Mouse (Mus musculus) right cerebral cortex, postnatal 14 days (tissue): Measurements from ENCODE around the gene Cct7.
"Not testable (repeated sequence)": the region's sequence is repeated elsewhere in the genome, so short reads cannot be mapped to it uniquely, and the experiment has no call there.

Experiments
- DNase-seq: peaks from one replicate; pipeline ENCODE4 v3.0.0; 2022

The Cct7 gene

DNA sequence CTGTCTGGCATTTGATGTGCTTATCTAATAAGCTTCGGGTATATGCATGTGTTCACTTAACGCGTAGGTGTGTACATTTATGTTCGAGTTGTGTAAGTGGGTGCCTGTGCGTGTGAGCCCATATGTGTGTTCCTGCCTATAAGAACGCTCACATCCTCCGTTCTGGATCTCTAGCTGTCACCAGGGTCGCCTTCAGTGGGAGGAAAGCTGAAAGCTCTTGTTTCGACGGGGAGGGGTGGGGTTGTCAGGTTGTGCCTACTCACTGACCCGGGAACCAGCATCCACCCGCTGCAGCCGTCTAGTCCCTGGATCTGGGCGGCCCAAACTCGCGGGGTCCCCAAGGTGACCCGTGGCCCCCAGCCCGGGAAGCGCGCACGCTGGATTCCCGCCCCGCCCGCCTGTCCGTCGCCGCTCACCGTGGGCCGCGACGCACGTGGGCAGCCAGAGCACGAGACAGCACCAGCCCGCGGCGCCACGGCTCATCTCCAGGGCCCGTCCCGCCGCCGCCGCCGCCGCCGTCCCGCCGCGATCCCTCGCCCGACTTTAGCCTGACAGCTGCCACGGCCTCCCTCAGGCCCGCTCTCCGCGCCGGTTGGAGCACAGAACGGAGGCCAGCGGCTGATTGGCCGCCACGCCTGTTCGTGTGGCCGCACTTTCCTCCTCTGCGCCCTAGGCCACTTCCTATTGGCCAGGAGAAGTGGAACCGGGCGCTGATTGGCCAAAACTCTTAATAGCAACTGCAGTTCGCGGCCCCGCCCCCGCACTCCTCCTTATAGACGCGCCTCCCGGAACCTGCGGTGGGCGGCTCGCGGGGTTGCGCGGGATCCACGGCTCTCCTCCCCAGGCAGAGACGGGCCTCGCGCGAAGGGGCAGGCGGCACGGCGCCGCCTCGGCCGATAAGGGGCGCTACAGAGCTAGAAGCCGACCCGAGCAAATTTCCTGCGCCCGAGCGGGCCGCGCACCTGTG is at the start of gene Cct7:
Gene Cct7, plus strand, starts transcription at position 818 of the 967 bp plus-strand sequence.
- peak; percentile 100 for DNase-seq

DNA sequence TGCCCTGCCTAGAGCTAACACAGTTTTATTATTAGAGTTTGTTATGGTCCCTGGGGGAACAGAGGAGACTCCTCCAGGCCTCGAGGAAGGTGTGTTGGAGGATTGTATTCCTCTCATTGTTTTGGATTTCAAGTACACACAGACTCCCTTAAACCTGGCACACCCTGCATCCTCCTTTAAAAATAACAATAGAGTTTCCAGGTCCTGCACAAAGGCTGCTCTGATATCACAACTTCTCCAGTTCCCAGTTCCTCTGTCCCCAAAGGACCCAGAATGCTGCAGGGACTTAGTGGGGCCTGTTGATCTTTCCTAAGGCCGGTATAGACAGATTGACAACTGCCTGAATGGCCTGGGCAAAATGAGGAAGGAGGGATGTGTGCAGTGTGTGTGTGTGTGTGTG is 48.7 kb upstream of the Cct7 start:
- no peak for DNase-seq

DNA sequence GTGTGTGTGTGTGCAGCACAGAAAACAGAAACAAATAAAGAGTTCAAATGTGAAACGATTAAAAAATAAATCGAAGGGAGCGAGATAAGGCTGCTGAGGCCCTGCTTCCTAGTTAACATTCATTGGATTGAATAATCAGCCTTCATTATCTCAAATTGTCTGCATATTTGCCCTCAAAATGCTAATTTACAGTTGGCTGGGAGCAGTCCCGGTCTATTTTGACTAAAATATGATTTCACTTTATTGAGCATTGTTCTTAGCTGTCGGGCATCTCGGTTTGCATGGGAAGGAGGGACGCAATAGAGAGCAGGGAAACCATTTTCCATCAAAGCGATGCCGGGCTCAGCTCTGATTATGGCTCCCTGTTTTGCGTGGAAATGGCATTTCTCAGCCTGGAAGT is 48.3 kb upstream of the Cct7 start:
- no peak for DNase-seq

DNA sequence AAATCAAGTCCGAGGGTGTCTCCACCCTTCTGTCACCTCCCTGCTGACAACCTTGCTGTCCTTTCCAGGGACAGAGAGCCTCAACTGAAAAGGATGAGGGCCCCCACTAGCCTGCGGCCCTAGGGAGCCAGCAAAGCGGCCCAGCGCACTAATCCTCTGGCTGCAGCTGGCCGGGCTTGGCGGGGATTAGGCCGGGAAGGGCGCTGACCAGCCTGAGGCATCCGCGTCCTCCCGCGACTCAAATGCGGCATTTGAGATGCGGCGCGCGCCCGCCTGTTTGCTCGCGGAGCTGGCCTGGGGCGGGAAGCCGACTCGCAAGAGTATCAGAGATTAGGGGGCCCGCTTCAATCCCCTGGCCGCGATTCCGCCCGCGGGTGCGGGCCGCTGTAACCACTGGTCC is 42.3 kb upstream of the Cct7 start:
- DNase-seq, result peak; percentile 19

DNA sequence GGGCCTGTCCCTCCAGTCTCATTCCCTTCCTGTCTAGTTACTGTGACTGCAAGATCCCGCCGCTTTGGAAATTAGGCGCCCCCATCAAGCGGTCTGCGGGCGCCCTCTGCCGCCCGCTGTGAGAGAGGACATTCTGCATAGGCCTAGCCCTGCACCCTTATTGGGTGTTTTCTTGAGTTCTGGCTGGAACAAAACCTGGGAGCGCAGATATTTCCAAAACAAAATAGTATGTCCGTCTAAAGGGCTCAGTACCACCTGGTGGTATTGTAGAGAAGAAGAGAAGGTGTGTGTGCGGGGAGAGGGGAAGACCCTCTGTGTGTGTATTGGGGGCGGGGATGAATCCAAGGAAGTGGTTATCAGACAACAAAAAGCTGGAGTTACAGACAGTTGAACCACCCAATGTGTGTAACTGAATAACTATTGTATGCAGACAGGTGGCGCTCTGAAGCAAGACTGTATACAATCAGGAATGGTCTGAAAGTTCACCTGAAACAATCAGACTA is 40.5 kb upstream of the Cct7 start:
- DNase-seq, result peak; percentile 56

DNA sequence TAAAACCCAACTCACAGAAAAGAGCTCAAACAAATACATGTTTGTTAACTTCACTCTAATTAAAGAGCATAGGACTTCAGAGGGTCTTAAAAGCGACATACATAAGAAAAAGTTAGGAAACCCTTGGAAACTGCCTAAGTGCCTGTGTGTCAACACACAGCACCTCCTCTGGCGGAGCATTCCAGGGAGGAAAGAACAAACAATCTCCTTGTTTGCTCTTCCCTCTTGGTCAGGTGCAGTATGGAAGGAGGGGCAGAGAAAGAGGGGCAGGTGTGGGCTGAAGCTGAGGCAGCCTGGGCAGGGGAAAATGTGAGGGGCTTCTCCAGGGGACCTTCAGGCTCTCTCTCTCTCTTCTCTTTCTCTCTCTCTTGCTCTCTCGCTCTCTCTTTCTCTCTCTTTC is 35.5 kb upstream of the Cct7 start:
- DNase-seq, result no peak

DNA sequence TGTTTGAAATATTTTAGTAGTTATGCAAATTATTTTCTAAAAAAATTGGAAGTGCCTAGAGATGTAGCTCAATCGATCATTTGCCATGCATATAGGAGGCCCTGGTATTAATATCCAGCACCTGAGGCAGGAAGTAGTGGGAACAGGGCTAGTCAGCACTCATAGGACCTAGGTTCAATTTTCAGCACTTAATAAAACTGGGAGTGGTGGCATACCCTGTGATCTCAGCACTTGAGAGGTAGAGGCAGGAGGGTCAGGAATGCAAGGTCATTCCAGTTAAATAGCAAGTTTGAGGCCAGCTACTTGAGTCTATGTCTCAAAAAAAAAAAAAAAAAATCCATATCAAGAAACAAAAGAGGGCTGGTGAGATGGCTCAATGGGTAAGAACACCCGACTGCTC is 32.2 kb upstream of the Cct7 start:
- DNase-seq, result no peak

DNA sequence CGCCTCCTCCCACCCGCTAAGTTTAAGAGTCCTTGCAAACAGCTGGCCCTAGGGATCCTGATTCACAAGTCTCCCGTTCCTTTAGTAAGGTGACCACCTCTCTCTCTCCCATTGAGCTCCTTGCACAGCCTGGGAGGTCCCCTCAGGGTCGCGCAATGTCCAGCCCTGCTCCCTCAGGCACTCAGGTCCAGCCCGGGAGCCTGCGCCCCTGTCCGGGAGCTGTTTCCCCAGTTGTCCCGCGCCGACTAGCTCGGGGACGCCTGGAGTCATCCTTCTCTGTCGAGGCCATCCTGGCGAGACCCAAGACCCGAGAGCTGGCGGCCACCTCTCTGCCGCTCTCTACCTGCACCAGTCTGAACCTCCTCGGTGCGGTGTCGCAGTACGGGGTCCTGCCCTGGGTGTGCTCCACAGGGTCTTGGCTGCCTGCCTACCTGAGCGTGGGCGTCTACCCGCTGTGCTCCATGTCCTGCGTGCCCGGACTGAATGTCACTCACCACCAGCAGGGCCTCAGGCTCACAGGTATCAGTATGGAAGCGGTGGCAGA is 27.4 kb upstream of the Cct7 start, which contains the start of gene Noto:
Gene Noto, plus strand, starts transcription at position 51 of the 544 bp plus-strand sequence.
- DNase-seq, result no peak

DNA sequence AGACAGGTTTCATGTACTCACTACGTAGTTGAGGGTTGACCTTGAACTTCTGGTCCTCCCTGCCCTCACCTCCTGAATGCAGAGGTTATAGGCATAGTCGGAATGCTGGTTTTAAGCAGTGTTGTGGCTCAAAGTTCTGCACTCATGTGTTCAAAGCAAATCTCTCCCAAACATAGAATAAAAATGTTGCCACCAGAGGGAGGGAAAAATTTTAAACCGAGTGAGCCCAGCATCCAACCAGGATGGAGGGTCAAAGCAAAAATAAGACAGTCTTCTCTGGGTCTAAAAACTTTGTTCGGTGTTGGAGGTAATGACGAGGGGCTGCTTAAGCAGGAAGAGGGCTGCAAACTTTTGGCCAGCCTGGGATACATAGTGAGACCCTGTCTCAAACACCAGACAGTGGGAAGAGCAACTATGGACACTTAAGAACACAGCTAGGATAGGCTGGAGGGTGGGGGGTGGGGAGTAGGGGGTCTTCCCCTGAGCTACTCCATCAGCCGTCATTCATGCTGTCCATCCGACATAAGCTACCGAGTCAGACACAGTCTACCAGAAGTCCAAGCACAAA is 20.0 kb upstream of the Cct7 start:
- DNase-seq, result no peak

DNA sequence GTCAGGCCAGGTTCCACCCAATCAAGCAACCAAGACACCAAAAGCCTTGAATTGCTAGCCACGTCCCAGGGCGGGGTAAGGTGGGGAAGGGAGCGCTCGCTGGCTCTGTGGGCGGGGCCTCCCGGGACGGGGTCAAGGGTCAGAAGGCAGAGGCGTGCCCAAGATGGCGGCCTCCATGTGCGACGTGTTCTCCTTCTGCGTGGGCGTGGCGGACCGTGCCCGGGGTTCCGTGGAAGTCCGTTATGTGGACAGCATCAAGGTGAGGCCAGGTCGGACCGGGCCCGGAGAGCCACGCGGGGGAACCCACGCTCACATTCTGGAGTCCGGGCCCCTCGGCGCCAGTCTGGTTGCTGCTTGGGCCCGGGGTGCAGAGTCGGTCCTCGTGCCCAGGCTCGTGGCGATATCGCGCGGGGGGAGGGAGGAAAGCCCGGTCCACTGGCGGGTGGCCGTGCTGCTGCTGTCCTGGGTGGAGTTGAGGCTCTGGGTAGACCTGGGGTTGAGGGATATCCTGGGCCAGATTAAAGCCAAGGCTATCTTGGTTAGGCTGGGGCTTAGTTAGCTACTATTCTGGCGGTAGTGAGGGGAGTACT is 19.4 kb upstream of the Cct7 start, which contains the start of gene Smyd5:
Gene Smyd5, plus strand, starts transcription at position 148 of the 590 bp plus-strand sequence.
- peak; percentile 86 for DNase-seq

DNA sequence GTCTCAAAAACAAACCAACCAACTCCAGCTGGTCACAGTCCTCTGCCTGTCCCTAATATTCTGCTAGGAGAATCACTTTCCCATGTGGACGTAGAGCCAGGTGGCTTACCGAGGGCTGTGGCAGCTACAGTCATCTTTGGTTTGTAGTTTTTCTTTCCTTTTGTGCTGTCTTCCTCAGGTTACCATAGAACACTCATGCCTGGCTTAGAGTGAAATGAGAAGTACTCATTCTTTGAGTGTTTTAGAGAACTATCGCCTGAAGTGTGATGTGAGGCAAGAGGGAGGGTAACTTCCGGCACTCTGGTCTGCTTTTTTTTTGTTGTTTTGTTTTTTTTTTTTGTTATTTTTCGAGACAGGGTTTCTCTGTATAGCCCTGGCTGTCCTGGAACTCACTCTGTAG is 17.4 kb upstream of the Cct7 start:
- DNase-seq, result no peak

DNA sequence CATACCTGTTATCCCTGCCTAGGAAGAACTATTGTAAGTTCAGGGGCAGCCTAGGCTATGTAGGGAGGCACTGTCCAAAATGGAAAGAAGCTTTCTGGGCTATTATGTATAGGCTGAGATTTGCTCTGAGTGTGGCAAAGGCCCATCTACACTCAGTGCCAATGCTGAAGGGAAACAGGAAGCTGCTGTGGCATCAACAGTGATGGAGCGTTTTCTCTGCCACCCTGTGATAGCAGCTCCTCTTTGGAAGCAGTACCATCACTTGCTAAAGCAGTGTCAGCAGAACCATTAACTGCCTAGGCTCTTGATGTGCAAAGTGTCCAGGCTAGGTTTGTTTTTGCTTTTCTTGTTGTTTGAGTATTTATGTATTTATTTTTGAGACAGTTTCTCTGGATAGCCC is 15.1 kb upstream of the Cct7 start:
- no peak for DNase-seq

DNA sequence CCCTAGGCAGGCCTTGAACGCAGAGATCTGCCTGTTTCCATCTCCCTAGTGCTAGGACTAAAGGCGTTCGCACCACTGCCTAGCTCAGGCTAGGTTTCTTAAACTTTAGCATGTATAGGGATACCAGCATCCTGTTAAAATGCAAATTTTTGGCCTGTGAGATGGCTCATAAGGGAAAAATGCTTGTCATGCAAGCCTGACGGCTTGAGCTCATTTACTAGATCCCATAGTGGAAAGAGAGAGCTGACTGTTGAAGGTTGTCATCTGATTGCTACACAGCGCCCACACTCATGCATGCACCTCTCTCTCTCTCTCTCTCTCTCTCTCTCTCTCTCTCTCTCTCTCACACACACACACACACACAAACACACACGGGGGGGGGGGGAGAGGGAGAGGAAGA is 14.7 kb upstream of the Cct7 start:
- no peak for DNase-seq

DNA sequence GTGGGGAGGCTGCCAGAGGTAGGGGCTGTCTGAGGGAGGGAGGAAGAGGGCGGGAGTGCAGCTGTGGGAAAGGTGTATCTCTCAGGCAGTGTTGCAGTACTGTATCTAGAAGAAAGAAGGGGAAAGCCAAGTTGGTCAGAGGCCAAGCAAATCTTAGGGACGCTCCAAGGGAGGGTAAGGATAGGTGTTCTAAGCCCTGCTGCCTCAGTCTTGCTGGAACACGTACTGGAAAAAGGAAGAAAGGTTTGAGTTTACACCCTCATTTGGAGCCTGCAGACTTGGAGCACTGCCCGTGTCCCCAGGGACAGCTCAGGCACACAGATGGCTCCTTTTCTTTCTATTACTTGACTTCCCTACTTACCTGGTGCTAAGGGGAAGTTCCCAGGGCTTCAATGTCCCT is 10.2 kb upstream of the Cct7 start:
- DNase-seq, result no peak

DNA sequence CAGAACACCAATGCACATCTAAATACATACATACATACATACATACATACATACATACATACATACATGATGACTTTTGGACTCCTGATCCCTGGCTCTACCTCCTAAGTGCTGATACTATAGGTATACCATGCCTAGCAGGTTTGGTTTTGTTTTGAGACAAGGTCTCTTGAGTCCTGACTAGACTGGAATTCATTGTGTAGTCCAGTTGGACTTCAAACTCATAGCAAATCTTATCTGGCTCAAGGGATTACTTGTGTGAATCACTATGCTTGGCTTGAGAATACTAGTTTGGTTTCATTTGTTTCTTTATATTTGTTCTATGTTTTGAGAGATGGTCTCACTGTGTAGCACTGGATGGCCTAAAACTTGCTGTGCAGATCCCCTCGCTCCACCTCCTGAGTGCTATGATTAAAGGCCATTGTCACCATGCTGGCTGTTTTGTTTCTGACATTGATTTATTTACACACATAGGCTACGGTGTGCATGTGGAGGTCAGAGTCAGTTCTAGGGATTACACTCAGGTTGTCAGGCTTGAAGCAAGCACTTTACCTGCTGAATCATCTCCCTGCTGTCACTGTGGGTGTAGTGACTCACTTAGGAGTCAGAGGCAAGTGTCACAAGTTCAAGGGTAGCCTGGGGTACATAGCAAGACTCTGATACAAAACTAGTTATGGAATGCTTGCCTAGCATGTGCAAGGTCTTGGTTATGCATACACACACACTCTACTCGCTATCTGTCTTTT is 7.7 kb upstream of the Cct7 start:
- DNase-seq, result no peak

DNA sequence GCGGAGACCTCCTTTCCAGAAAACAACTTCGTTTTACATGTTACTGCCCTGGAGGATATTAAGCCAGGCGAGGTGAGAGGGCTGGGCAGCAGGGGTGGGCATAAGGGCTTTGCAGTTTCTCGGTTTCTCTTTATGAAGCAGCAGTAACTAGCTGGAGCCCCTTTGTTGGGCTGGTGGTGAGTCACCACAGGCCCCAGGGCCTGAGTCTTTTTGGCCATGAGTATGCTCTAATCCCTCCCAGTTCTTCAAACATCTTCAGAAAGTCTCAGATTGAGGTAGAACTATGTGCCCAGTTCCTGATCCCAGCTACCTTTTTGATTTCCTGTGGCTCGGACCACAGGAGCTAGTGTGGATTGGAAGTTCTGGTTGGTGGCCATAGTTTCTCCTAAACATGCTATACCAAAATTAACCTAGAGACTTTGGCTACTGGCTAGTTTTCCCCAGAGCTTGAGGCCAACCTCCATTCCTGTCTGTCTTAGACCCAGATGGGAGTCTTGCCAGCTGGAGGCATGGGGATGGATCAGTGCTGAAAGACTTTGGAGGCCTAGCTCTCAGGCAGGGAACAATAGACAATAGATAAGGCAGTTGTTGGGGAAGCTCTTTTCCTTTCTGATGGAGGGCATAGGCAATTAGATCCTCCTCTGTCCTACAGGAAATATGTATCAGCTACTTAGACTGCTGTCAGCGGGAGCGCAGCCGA is 6.9 kb upstream of the Cct7 start:
- no peak for DNase-seq

DNA sequence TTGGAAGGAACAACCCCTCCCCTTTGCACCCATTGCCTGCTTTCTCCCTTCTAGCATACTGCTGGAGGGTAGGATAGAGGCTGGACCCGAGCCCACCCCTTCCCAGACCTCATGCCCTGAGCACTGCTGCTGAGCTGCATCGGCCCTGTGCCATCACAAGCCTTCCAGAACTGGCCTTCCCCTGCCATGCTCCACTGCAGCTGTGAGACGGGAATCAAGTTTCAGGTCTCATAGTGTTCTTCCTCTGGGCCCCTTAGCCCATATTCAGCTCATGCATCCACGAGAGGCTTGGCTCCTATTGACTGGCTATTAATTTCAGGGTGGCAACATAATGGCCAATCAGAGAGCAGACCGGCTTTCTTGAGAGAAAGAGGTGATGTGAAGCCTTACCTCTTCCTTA is 6.0 kb upstream of the Cct7 start:
- DNase-seq, result no peak

DNA sequence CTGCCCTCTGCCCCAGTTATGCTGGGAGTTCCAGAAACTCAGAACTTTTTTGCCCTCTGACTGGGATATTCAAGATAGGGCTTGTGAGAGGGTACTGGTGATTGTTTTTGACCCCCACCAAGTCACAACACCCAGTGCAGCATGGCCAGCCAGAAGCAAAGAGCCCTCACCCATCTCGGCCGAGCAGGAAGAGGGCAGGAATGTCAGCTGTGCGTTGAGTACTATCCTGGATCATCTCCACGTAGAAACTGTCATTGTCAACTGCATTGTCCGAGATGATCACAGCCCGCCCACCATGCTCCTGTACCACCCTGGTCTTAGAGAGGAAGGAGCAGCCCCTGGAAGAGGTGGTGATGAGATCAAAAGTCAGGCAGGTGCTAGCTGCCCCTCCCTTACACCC is 4.0 kb upstream of the Cct7 start:
- no peak for DNase-seq

DNA sequence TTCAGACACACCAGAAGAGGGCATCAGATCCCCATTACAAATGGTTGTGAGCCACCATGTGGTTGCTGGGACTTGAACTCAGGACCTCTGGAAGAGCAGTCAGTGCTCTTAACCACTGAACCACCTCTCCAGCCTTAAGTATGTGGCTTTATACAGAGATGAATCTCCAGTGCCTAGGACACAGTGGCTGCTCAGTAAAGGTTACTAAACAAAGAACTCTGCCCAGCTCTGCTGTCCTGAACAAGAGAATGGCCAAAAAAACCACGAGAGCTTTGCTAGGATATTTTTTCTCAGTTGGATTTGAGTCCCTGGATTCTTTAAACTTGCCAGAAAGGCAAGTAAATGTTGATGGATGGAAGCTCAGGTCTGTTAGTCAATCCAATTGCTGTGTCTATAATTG is 1.2 kb upstream of the Cct7 start:
- not testable (repeated sequence) for DNase-seq

DNA sequence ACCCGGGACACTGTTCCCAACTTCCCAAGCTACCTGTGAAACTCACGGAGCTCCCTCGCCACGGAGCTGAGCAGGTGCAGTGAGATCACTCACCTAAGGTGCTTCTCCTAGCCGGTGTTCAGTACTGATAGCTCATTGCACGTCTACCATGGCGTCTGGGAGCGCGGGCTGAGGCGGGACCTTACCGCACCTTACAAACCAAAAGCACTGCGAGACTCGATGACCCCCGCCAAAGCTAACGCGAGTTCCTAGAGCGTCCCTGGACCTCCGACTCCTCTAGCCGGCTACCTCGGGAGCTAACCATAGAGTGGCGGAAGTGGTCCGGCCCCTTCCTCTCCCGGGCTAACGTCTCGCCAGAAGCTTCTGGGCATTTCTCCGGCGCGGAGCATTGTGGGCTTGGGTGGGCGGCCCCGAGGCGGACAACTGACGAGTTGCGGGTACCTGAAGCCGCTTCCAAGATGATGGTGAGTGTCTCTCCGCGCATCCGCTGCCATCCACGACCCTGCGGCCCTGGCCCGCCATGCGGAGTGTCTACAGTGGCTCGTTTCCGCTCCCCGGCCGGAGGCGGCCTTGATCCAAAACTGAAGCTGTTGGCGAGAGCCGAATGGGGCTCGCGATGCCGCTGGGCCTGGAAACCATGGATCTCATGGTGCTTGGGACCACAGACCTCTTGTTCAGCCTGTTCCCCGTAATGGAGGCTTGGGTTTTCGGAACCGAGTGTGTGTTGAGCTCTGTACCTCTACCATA is 523 bp downstream of the Cct7 start, which contains the start of gene Pradc1:
Gene Pradc1, minus strand, starts transcription at position 307 of the 747 bp plus-strand sequence.
- peak; percentile 98 for DNase-seq

DNA sequence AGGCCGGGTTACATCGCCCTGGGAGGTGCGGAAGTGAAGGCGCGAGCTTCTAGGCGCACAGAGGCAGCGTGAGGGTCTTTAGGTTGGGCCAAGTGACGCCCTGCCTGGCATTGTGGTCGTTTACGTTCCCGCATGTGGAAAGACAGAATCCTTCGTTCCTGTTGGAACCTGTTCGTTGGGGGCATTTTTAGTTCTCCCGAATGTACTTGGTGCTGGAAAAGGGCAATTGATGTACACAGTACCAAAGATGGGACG is 1.0 kb downstream of the Cct7 start:
- DNase-seq, result no peak
